Mouse (Mus musculus) kidney, embryonic 16.5 days (tissue): ENCODE data around the gene P2rx1. TPM values are rescaled to one million over a fixed set of nuclear protein-coding genes. Genes with fewer than 3 reads are reported as not detected.

Experiments
- ATAC-seq: fragments of 200-750 bp; cut with Nextera tagmentation; 2 replicates; pipeline ENCODE4 v1.8.0; 2017; ENCODE audit warnings: moderate TSS enrichment; ENCODE audit not compliant: low FRiP score, low TSS enrichment
- H3K27ac ChIP-seq: fragments of 300-500 bp; sonication (generic); 2 replicates; pipeline ENCODE4 v1.5.1; 2014; ENCODE audit warnings: low read length
- H3K27me3 ChIP-seq: fragments of 300-500 bp; sonication (generic); 2 replicates; pipeline ENCODE4 v1.6.1; 2014; ENCODE audit warnings: low read length, control low read depth, mixed read lengths; ENCODE audit not compliant: insufficient read depth
- H3K36me3 ChIP-seq: fragments of 300-500 bp; sonication (generic); 2 replicates; pipeline ENCODE4 v1.6.1; 2014; ENCODE audit warnings: low read length, control low read depth, mixed read lengths; ENCODE audit not compliant: insufficient read depth
- H3K4me1 ChIP-seq: fragments of 300-500 bp; sonication (generic); 2 replicates; pipeline ENCODE4 v1.6.1; 2014; ENCODE audit warnings: low read length, control low read depth, mixed read lengths; ENCODE audit not compliant: insufficient read depth
- H3K4me2 ChIP-seq: fragments of 300-500 bp; sonication (generic); replicated peaks from 2 replicates; pipeline ENCODE4 v1.6.1; 2014; ENCODE audit warnings: low read depth, low read length
- H3K4me3 ChIP-seq: fragments of 300-500 bp; sonication (generic); 2 replicates; pipeline ENCODE4 v1.5.1; 2014; ENCODE audit warnings: mild to moderate bottlenecking, low read length
- H3K9ac ChIP-seq: fragments of 300-500 bp; sonication (generic); replicated peaks from 2 replicates; pipeline ENCODE4 v1.6.1; 2014; ENCODE audit warnings: low read length
- H3K9me3 ChIP-seq: fragments of 300-500 bp; sonication (generic); 2 replicates; pipeline ENCODE4 v1.6.1; 2016; ENCODE audit warnings: low read length, control low read depth
- WGBS: fragments of 180-500 bp; shearing (Covaris S2); extraction: QIAGEN DNeasy Blood & Tissue Kit; methylation state at CpG from one replicate; pipeline ENCODE4 v1.1.7; 2014; 5-methylcytosine and 5-hydroxymethylcytosine counted together
- polyA plus RNA-seq: library from polyadenylated mRNA; unstranded; fragments of >200 nt; fragmentation: Nextera tagmentation; extraction: Ambion mirVana; gene quantifications from 2 replicates; pipeline ENCODE4 v1.2.1, GENCODE M21; 2015

P2rx1 gene
- polyA plus RNA-seq, 1 experiment from 2014 or later, result 3.1 TPM

- Histone ChIP-seq H3K27ac (no peak overlapping the region), H3K4me2 (no peak overlapping the region), H3K9ac (no peak overlapping the region), H3K4me1 (0 out of 2 replicates have a peak, but pooled peaks cover 7% of the 10 kb centered on the region), H3K27me3 (no peaks in the 10 kb centered on the region), H3K4me3 (no peak overlapping the region), H3K9me3 (no peaks in the 10 kb centered on the region), H3K36me3 (no peaks in the 10 kb centered on the region)
- 83% methylated on average over 7 of the region's 7 CpGs for WGBS
- ATAC-seq, result no peak
Measured at GRCm38 (mm10) chr11:73036077-73036476, 37.2 kb downstream of the P2rx1 start.

GRCm38 (mm10) chr11:73036889-73037288 lies 38.0 kb downstream of the P2rx1 start:
- Histone ChIP-seq H3K4me3 (no peak overlapping the region), H3K36me3 (no peaks in the 10 kb centered on the region), H3K27me3 (no peaks in the 10 kb centered on the region), H3K4me1 (0 out of 2 replicates have a peak, but pooled peaks cover 7% of the 10 kb centered on the region), H3K9ac (no peak overlapping the region), H3K9me3 (no peaks in the 10 kb centered on the region), H3K4me2 (no peak overlapping the region), H3K27ac (no peak overlapping the region)
- no peak for ATAC-seq
- 52% methylated on average over 6 of the region's 6 CpGs for WGBS

- H3K9me3 ChIP-seq, result no peaks in the 10 kb centered on the region
- H3K27me3 ChIP-seq, result no peaks in the 10 kb centered on the region
- H3K27ac ChIP-seq, result no peak overlapping the region
- H3K4me1 ChIP-seq, result 0 out of 2 replicates have a peak, but pooled peaks cover 7% of the 10 kb centered on the region
- H3K4me2 ChIP-seq, result no peak overlapping the region
- H3K36me3 ChIP-seq, result no peaks in the 10 kb centered on the region
- no peak overlapping the region for H3K9ac ChIP-seq
- ATAC-seq, result 0 out of 2 replicates have a peak, but pooled peaks have one; percentile 19
- H3K4me3 ChIP-seq, result no peak overlapping the region
- 71% methylated on average over 3 of the region's 3 CpGs for WGBS
Measured at GRCm38 (mm10) chr11:73037691-73038090, 38.8 kb downstream of the P2rx1 start.

- no peak for ATAC-seq
- Histone ChIP-seq H3K9ac (no peak overlapping the region), H3K27ac (no peak overlapping the region), H3K27me3 (no peaks in the 10 kb centered on the region), H3K36me3 (no peaks in the 10 kb centered on the region), H3K4me1 (peaks cover 16% of the 10 kb centered on the region), H3K4me3 (no peak overlapping the region), H3K4me2 (no peak overlapping the region), H3K9me3 (no peaks in the 10 kb centered on the region)
- 56% methylated on average over 9 of the region's 9 CpGs for WGBS
Measured at GRCm38 (mm10) chr11:73039102-73039799, 40.3 kb downstream of the P2rx1 start.

- H3K4me2 ChIP-seq, result no peak overlapping the region
- H3K9ac ChIP-seq, result no peak overlapping the region
- WGBS, result 30% methylated on average over 6 of the region's 6 CpGs
Measured at GRCm38 (mm10) chr11:73044229-73044755, 45.4 kb downstream of the P2rx1 start.

GRCm38 (mm10) chr11:73044789-73045188 lies 45.9 kb downstream of the P2rx1 start:
- Histone ChIP-seq H3K27me3 (no peaks in the 10 kb centered on the region), H3K4me2 (no peak overlapping the region), H3K36me3 (no peaks in the 10 kb centered on the region), H3K4me3 (no peak overlapping the region), H3K9me3 (no peaks in the 10 kb centered on the region), H3K4me1 (peaks cover 28% of the 10 kb centered on the region), H3K27ac (no peak overlapping the region), H3K9ac (no peak overlapping the region)
- no peak for ATAC-seq
- 76% methylated on average over 4 of the region's 4 CpGs for WGBS

More at GRCm38 (mm10) chr11:73044229-73044755, 45.4 kb downstream of the P2rx1 start:
- H3K4me3 ChIP-seq, result no peak overlapping the region
- H3K9me3 ChIP-seq, result no peaks in the 10 kb centered on the region
- no peak for ATAC-seq
- H3K27me3 ChIP-seq, result no peaks in the 10 kb centered on the region
- H3K4me1 ChIP-seq, result peaks cover 24% of the 10 kb centered on the region
- H3K27ac ChIP-seq, result no peak overlapping the region
- H3K36me3 ChIP-seq, result no peaks in the 10 kb centered on the region

GRCm38 (mm10) chr11:73047542-73047996 lies 48.7 kb downstream of the P2rx1 start, which contains the start of gene Ncbp3:
TSS of gene Ncbp3 (plus strand) at chr11:73047783.
- Histone ChIP-seq H3K4me2 (peak within 1 kb of the TSS; percentile 85), H3K9me3 (no peaks in the 10 kb centered on the region), H3K9ac (peak within 1 kb of the TSS; percentile 99), H3K4me1 (peaks cover 28% of the 10 kb centered on the region), H3K36me3 (peaks cover 8% of the 10 kb centered on the region; the same call in 1 of the 2 replicates), H3K27me3 (no peaks in the 10 kb centered on the region), H3K27ac (peak within 1 kb of the TSS; percentile 86), H3K4me3 (peak within 1 kb of the TSS; percentile 93)
- WGBS, result under 1% methylated on average over 39 of the region's 39 CpGs
- ATAC-seq, result peak; percentile 95

GRCm38 (mm10) chr11:73048030-73048876 lies 49.4 kb downstream of the P2rx1 start:
- under 1% methylated on average over 53 of the region's 55 CpGs for WGBS
- peak; percentile 79 for ATAC-seq
- H3K4me1 ChIP-seq, result peaks cover 28% of the 10 kb centered on the region

GRCm38 (mm10) chr11:73049335-73049734 lies 50.4 kb downstream of the P2rx1 start:
- H3K27ac ChIP-seq, result 0 out of 2 replicates have a peak overlapping the region, but pooled peaks have one; percentile 25

More at GRCm38 (mm10) chr11:73048030-73048876, 49.4 kb downstream of the P2rx1 start:
- Histone ChIP-seq H3K9me3 (no peaks in the 10 kb centered on the region), H3K36me3 (peaks cover 10% of the 10 kb centered on the region; the same call in 1 of the 2 replicates), H3K4me3 (peak overlapping the region; percentile 93), H3K27ac (peak overlapping the region; percentile 86), H3K9ac (peak overlapping the region; percentile 99), H3K27me3 (no peaks in the 10 kb centered on the region), H3K4me2 (peak overlapping the region; percentile 85)

More at GRCm38 (mm10) chr11:73049335-73049734, 50.4 kb downstream of the P2rx1 start:
- Histone ChIP-seq H3K36me3 (peaks cover 20% of the 10 kb centered on the region), H3K4me1 (peaks cover 18% of the 10 kb centered on the region), H3K9me3 (no peaks in the 10 kb centered on the region), H3K27me3 (no peaks in the 10 kb centered on the region), H3K4me3 (peak overlapping the region; percentile 93; the same call in 1 of the 2 replicates), H3K9ac (peak overlapping the region; percentile 33; the same call in 1 of the 2 replicates), H3K4me2 (peak overlapping the region; percentile 85)
- no peak for ATAC-seq
- 5% methylated on average over 4 of the region's 4 CpGs for whole genome bisulfite sequencing
